Mouse (Mus musculus) CH12.LX (cell line): ENCODE data around the gene 2810408A11Rik. TPM values are rescaled to one million over a fixed set of nuclear protein-coding genes. Genes with fewer than 3 reads are reported as not detected.

Experiments used
- DNase-seq: peaks from one replicate; pipeline ENCODE4 v3.0.0-alpha.2; 2013; ENCODE audit errors: extremely low read depth
- H3K27ac ChIP-seq: 2 replicates; pipeline ENCODE4 v1.5.1; 2012; ENCODE audit warnings: low read depth, mild to moderate bottlenecking, control low read depth, moderate library complexity; ENCODE audit not compliant: insufficient read depth
- H3K27me3 ChIP-seq: replicated peaks from 2 replicates; pipeline ENCODE3; 2012; ENCODE audit warnings: inconsistent platforms
- H3K36me3 ChIP-seq, 2 experiments: replicated peaks in 1 of 2; 2 replicates each; pipeline versions ENCODE3 to v1.6.1; 2012; ENCODE audit warnings: inconsistent platforms in 1 of 2, low read length in 1 of 2, mild to moderate bottlenecking in 1 of 2, mixed read lengths in 1 of 2, moderate library complexity in 1 of 2; ENCODE audit not compliant: control insufficient read depth in 1 of 2, insufficient read depth in 1 of 2
- H3K4me1 ChIP-seq, 2 experiments: 2 replicates each; pipeline ENCODE4 v1.6.1; 2012; ENCODE audit warnings: inconsistent platforms in 1 of 2, moderate library complexity in 1 of 2; ENCODE audit not compliant: insufficient read depth in 2 of 2, control insufficient read depth in 1 of 2
- H3K4me2 ChIP-seq: 2 replicates; pipeline ENCODE4 v1.6.1; 2012; ENCODE audit warnings: low read depth, mild to moderate bottlenecking, control low read depth; ENCODE audit not compliant: poor library complexity, insufficient read depth, severe bottlenecking
- H3K4me3 ChIP-seq, 3 experiments: fragments of 150-350 bp in 1 of 3; sonication (generic) in 1 of 3; replicated peaks in 1 of 3; 2 replicates each; pipeline versions ENCODE3 to v1.5.1; 2011 to 2012; ENCODE audit warnings: low read depth in 2 of 3, low read length in 2 of 3, mild to moderate bottlenecking in 2 of 3, moderate library complexity in 2 of 3, control low read depth in 1 of 3, improper control_type of control experiment in 1 of 3, inconsistent platforms in 1 of 3, mixed read lengths in 1 of 3; ENCODE audit not compliant: poor library complexity in 1 of 3
- H3K79me2 ChIP-seq: replicated peaks from 2 replicates; pipeline ENCODE4 v1.6.1; 2012; ENCODE audit warnings: mild to moderate bottlenecking, moderate library complexity; ENCODE audit not compliant: control insufficient read depth, poor library complexity, insufficient read depth, severe bottlenecking; ENCODE audit errors: extremely low read depth
- H3K9ac ChIP-seq: 2 replicates; pipeline ENCODE4 v1.6.1; 2012; ENCODE audit warnings: low read depth, mild to moderate bottlenecking, control low read depth, moderate library complexity; ENCODE audit not compliant: insufficient read depth
- H3K9me3 ChIP-seq: replicated peaks from 2 replicates; pipeline ENCODE3; 2012; ENCODE audit warnings: low read length, inconsistent platforms, mixed read lengths
- BHLHE40 ChIP-seq: IDR thresholded peaks from 2 replicates; pipeline ENCODE4 v1.6.1; 2011; ENCODE audit warnings: mild to moderate bottlenecking, low read depth, low read length, improper control_type of control experiment
- CHD1 ChIP-seq: IDR thresholded peaks from 2 replicates; pipeline ENCODE4 v1.6.1; 2012; ENCODE audit warnings: low read depth, low read length, improper control_type of control experiment, inconsistent platforms
- CHD2 ChIP-seq: IDR thresholded peaks from 2 replicates; pipeline ENCODE4 v1.6.1; 2011; ENCODE audit warnings: low read length, improper control_type of control experiment
- CTCF ChIP-seq, 2 experiments: IDR thresholded peaks in 1 of 2; conservative IDR thresholded peaks in 1 of 2; 2 replicates each; pipeline ENCODE4 v1.5.1; 2011 to 2012; ENCODE audit warnings: low read depth in 2 of 2, low read length in 2 of 2, improper control_type of control experiment in 1 of 2, inconsistent platforms in 1 of 2, mild to moderate bottlenecking in 1 of 2, moderate library complexity in 1 of 2
- E2F4 ChIP-seq: IDR thresholded peaks from 2 replicates; pipeline ENCODE4 v1.6.1; 2011; ENCODE audit warnings: low read depth, low read length, improper control_type of control experiment; ENCODE audit not compliant: insufficient replicate concordance
- ELF1 ChIP-seq: IDR thresholded peaks from 2 replicates; pipeline ENCODE4 v1.6.1; 2014; ENCODE audit warnings: low read depth, mild to moderate bottlenecking, inconsistent platforms, low read length, improper control_type of control experiment
- EP300 ChIP-seq: IDR thresholded peaks from 2 replicates; pipeline ENCODE4 v1.6.1; 2011; ENCODE audit warnings: low read length, improper control_type of control experiment
- ETS1 ChIP-seq: conservative IDR thresholded peaks from 2 replicates; pipeline ENCODE4 v1.6.1; 2012; ENCODE audit warnings: low read depth, mild to moderate bottlenecking, inconsistent platforms, low read length, improper control_type of control experiment, moderate library complexity
- GABPA ChIP-seq: IDR thresholded peaks from 2 replicates; pipeline ENCODE4 v1.6.1; 2012; ENCODE audit warnings: low read depth, low read length, improper control_type of control experiment, inconsistent platforms; ENCODE audit not compliant: insufficient replicate concordance
- HCFC1 ChIP-seq: IDR thresholded peaks from 2 replicates; pipeline ENCODE4 v1.6.1; 2012; ENCODE audit warnings: low read depth, mild to moderate bottlenecking, inconsistent platforms, low read length, improper control_type of control experiment
- IRF4 ChIP-seq: IDR thresholded peaks from 2 replicates; pipeline ENCODE4 v1.6.1; 2014; ENCODE audit warnings: low read depth, mild to moderate bottlenecking, inconsistent platforms, low read length, improper control_type of control experiment
- JUN ChIP-seq: IDR thresholded peaks from 2 replicates; pipeline ENCODE4 v1.6.1; 2011; ENCODE audit warnings: low read depth, mild to moderate bottlenecking, low read length, improper control_type of control experiment, moderate library complexity; ENCODE audit not compliant: insufficient read depth
- JUND ChIP-seq: conservative IDR thresholded peaks from 2 replicates; pipeline ENCODE4 v1.6.1; 2011; ENCODE audit warnings: low read depth, low read length, improper control_type of control experiment
- KAT2A ChIP-seq: IDR thresholded peaks from 2 replicates; pipeline ENCODE4 v1.6.1; 2012; ENCODE audit warnings: low read length, improper control_type of control experiment, inconsistent platforms; ENCODE audit not compliant: insufficient replicate concordance
- MAFK ChIP-seq: IDR thresholded peaks from 2 replicates; pipeline ENCODE4 v1.6.1; 2011; ENCODE audit warnings: low read length, improper control_type of control experiment; ENCODE audit not compliant: insufficient replicate concordance
- MAX ChIP-seq: IDR thresholded peaks from 2 replicates; pipeline ENCODE4 v1.6.1; 2011; ENCODE audit warnings: low read length, improper control_type of control experiment
- MAZ ChIP-seq: IDR thresholded peaks from 2 replicates; pipeline ENCODE4 v1.6.1; 2012; ENCODE audit warnings: low read depth, mild to moderate bottlenecking, inconsistent platforms, low read length, improper control_type of control experiment, moderate library complexity
- MEF2A ChIP-seq: IDR thresholded peaks from 2 replicates; pipeline ENCODE4 v1.6.1; 2014; ENCODE audit warnings: low read depth, mild to moderate bottlenecking, inconsistent platforms, low read length, improper control_type of control experiment, borderline replicate concordance
- MXI1 ChIP-seq: IDR thresholded peaks from 2 replicates; pipeline ENCODE4 v1.6.1; 2011; ENCODE audit warnings: mild to moderate bottlenecking, low read depth, low read length, improper control_type of control experiment
- MYC ChIP-seq: IDR thresholded peaks from 2 replicates; pipeline ENCODE4 v1.6.1; 2011; ENCODE audit warnings: low read depth, mild to moderate bottlenecking, improper control_type of control experiment, low read length
- NELFE ChIP-seq: IDR thresholded peaks from 2 replicates; pipeline ENCODE4 v1.6.1; 2011; ENCODE audit warnings: low read depth, low read length, improper control_type of control experiment
- NRF1 ChIP-seq: IDR thresholded peaks from 2 replicates; pipeline ENCODE4 v1.6.1; 2014; ENCODE audit warnings: low read depth, mild to moderate bottlenecking, inconsistent platforms, low read length, improper control_type of control experiment, moderate library complexity
- PAX5 ChIP-seq: IDR thresholded peaks from 2 replicates; pipeline ENCODE4 v1.6.1; 2012; ENCODE audit warnings: low read length, inconsistent platforms, mixed read lengths
- POLR2A ChIP-seq: IDR thresholded peaks from 2 replicates; pipeline ENCODE4 v1.6.1; 2011; ENCODE audit warnings: low read depth, mild to moderate bottlenecking, improper control_type of control experiment, low read length
- POLR2AphosphoS2 ChIP-seq: IDR thresholded peaks from 2 replicates; pipeline ENCODE4 v1.6.1; 2011; ENCODE audit warnings: low read depth, low read length, improper control_type of control experiment
- RAD21 ChIP-seq: IDR thresholded peaks from 2 replicates; pipeline ENCODE4 v1.6.1; 2011; ENCODE audit warnings: low read depth, mild to moderate bottlenecking, low read length, improper control_type of control experiment, moderate library complexity
- RCOR1 ChIP-seq: conservative IDR thresholded peaks from 2 replicates; pipeline ENCODE4 v1.6.1; 2012; ENCODE audit warnings: low read depth, mild to moderate bottlenecking, inconsistent platforms, low read length, improper control_type of control experiment
- SIN3A ChIP-seq: IDR thresholded peaks from 2 replicates; pipeline ENCODE4 v1.6.1; 2012; ENCODE audit warnings: low read length, improper control_type of control experiment, inconsistent platforms
- SMC3 ChIP-seq: IDR thresholded peaks from 2 replicates; pipeline ENCODE4 v1.6.1; 2011; ENCODE audit warnings: low read depth, low read length, improper control_type of control experiment
- TBP ChIP-seq: conservative IDR thresholded peaks from 2 replicates; pipeline ENCODE4 v1.6.1; 2011; ENCODE audit warnings: low read depth, low read length, improper control_type of control experiment
- TCF12 ChIP-seq: IDR thresholded peaks from 2 replicates; pipeline ENCODE4 v1.6.1; 2014; ENCODE audit warnings: low read depth, mild to moderate bottlenecking, inconsistent platforms, low read length, improper control_type of control experiment
- UBTF ChIP-seq: IDR thresholded peaks from 2 replicates; pipeline ENCODE4 v1.6.1; 2012; ENCODE audit warnings: low read depth, mild to moderate bottlenecking, inconsistent platforms, low read length, improper control_type of control experiment, moderate library complexity
- USF1 ChIP-seq: IDR thresholded peaks from 2 replicates; pipeline ENCODE4 v1.6.1; 2014; ENCODE audit warnings: low read depth, mild to moderate bottlenecking, inconsistent platforms, low read length, improper control_type of control experiment
- USF2 ChIP-seq: conservative IDR thresholded peaks from 2 replicates; pipeline ENCODE4 v1.6.1; 2011; ENCODE audit warnings: low read depth, low read length, improper control_type of control experiment
- ZC3H11A ChIP-seq: IDR thresholded peaks from 2 replicates; pipeline ENCODE4 v1.6.1; 2012; ENCODE audit warnings: low read depth, mild to moderate bottlenecking, inconsistent platforms, low read length, improper control_type of control experiment
- ZKSCAN1 ChIP-seq: IDR thresholded peaks from 2 replicates; pipeline ENCODE4 v1.6.1; 2012; ENCODE audit warnings: low read depth, inconsistent platforms, low read length, improper control_type of control experiment, borderline replicate concordance
- ZMIZ1 ChIP-seq: IDR thresholded peaks from 2 replicates; pipeline ENCODE4 v1.6.1; 2012; ENCODE audit warnings: low read depth, mild to moderate bottlenecking, inconsistent platforms, low read length, improper control_type of control experiment
- ZNF384 ChIP-seq: IDR thresholded peaks from 2 replicates; pipeline ENCODE4 v1.6.1; 2012; ENCODE audit warnings: low read depth, low read length, improper control_type of control experiment, inconsistent platforms
- dilution Hi-C: fragments of 300-500 bp; cut with MboI; formaldehyde crosslinking; loops from 2 replicates; pipeline ENCODE4 v1.14.3; 2020; ENCODE audit warnings: low sequenced_read_pairs; ENCODE audit not compliant: extremely low pct_unique_long_range_greater_than_20kb, extremely low pct_ligation_motif_present
- in situ Hi-C: fragments of 300-500 bp; cut with MboI; formaldehyde crosslinking; loops from 3 replicates; pipeline ENCODE4 v1.14.3; 2019; ENCODE audit warnings: low sequenced_read_pairs, low pct_ligation_motif_present, low pct_unique_long_range_greater_than_20kb, mixed read lengths
- polyA plus RNA-seq: library from polyadenylated mRNA; unstranded; fragments of >175 nt; gene quantifications from 2 replicates; pipeline ENCODE4 v1.2.1, GENCODE M21; 2012; ENCODE audit warnings: low read depth; ENCODE audit not compliant: insufficient read length
- total RNA-seq, 2 experiments: library from RNA; depleted of rRNA; stranded (reverse); fragments of 300-350 nt in 1 of 2; fragments of >200 nt in 1 of 2; gene quantifications; 2 replicates each; pipeline ENCODE4 v1.2.3; 2012 to 2014

2810408A11Rik gene
- total and polyA plus RNA-seq, 3 experiments: 0.33 to 0.86 (median 0.59) TPM

DNA sequence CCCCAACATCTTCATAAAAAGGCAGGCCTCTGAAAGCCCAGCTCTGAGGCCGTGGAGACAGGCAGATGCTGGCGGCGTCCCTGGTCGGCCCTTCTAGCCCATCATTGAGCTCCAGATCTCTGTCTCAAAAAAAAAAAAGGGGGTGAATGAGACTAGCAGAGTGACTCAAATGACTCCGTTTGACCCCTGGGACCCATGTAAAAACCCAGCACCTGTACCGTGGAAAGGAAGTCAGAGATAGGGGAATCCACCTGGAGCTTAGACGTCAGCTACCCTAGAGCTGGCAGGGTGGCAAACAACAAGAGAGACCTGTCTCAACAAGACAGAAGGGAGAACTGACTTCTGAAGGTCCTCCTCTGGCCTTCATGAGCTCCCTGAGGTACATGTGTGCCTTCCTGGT is 29.0 kb downstream of the 2810408A11Rik start:
- no peak overlapping the region for H3K9ac ChIP-seq
- H3K79me2 ChIP-seq: no peaks in the 10 kb centered on the region
- H3K4me1 ChIP-seq: peaks cover 4 to 46% of the 10 kb centered on the region in 2 experiments
- peaks cover 13% of the 10 kb centered on the region for H3K27me3 ChIP-seq
- no peaks in the 10 kb centered on the region for H3K36me3 ChIP-seq
- H3K9me3 ChIP-seq: no peaks in the 10 kb centered on the region
- H3K27ac ChIP-seq: no peak overlapping the region
- DNase-seq: peak; percentile 86
- dilution Hi-C loops (no loop called here), in situ Hi-C loops (no loop called here)
- no peak overlapping the region for H3K4me3 ChIP-seq
- no peak overlapping the region for H3K4me2 ChIP-seq
- TF ChIP-seq CHD2 (0 out of 2 replicates have a peak, but pooled peaks have one; percentile 14), TBP (0 out of 2 replicates have a peak, but pooled peaks have one; percentile 21), MAX (no peak), PAX5 (no peak), ZMIZ1 (no peak), EP300 (peak; percentile 74), POLR2AphosphoS2 (no peak), CTCF (conservative IDR thresholded peaks at IDR 0.05 in 1 of 2, IDR thresholded peaks at IDR 0.05 in 1 of 2; ENCODE audit: low read depth in 2 of 2, low read length in 2 of 2) (no peak), MEF2A (no peak), HCFC1 (no peak), POLR2A (no peak), SMC3 (no peak), SIN3A (no peak), E2F4 (no peak), IRF4 (peak; percentile 87), ELF1 (no peak), TCF12 (peak; percentile 83; the same call in 1 of the 2 replicates), JUND (peak; percentile 55; the same call in 1 of the 2 replicates), ZKSCAN1 (no peak), BHLHE40 (peak; percentile 34; the same call in 1 of the 2 replicates), RAD21 (no peak), ZC3H11A (no peak), MXI1 (no peak), USF1 (no peak), MAFK (no peak), MYC (no peak), USF2 (no peak), CHD1 (no peak), RCOR1 (no peak), UBTF (no peak), NRF1 (no peak), JUN (peak; percentile 14; the same call in 1 of the 2 replicates), KAT2A (0 out of 2 replicates have a peak, but pooled peaks have one; percentile 42), MAZ (no peak; the same call in 1 of the 2 replicates), NELFE (0 out of 2 replicates have a peak, but pooled peaks have one; percentile 13), GABPA (no peak), ZNF384 (peak; percentile 92), ETS1 (peak; percentile 65)
